Mouse (Mus musculus) midbrain, embryonic 10.5 days (tissue): ENCODE measurements around the gene Dlg2. TPM values are rescaled to one million over a fixed set of nuclear protein-coding genes. Genes with fewer than 3 reads are reported as not detected.

ENCODE experiments used
- DNase-seq: peaks from one replicate; pipeline ENCODE4 v3.0.0-alpha.2; 2017; ENCODE audit warnings: low spot score
- H3K27ac ChIP-seq: fragments of 300-500 bp; sonication (generic); replicated peaks from 2 replicates; pipeline ENCODE4 v1.5.1; 2016; ENCODE audit warnings: mild to moderate bottlenecking
- H3K27me3 ChIP-seq: fragments of 300-500 bp; sonication (generic); 2 replicates; pipeline ENCODE4 v1.6.1; 2016; ENCODE audit warnings: low read depth, mild to moderate bottlenecking; ENCODE audit not compliant: poor library complexity, severe bottlenecking
- H3K36me3 ChIP-seq: fragments of 300-500 bp; sonication (generic); 2 replicates; pipeline ENCODE4 v1.6.1; 2016; ENCODE audit warnings: mild to moderate bottlenecking, moderate library complexity
- H3K4me1 ChIP-seq: fragments of 300-500 bp; sonication (generic); 2 replicates; pipeline ENCODE4 v1.6.1; 2016
- H3K4me3 ChIP-seq: fragments of 300-500 bp; sonication (generic); 2 replicates; pipeline ENCODE4 v1.5.1; 2016; ENCODE audit warnings: mild to moderate bottlenecking, moderate library complexity
- H3K9me3 ChIP-seq: fragments of 300-500 bp; sonication (generic); replicated peaks from 2 replicates; pipeline ENCODE4 v1.6.1; 2016; ENCODE audit warnings: mild to moderate bottlenecking
- WGBS: fragments of 180-500 bp; shearing (Covaris S2); methylation state at CpG from one replicate; pipeline ENCODE4 v1.1.7; 2016; 5-methylcytosine and 5-hydroxymethylcytosine counted together
- polyA plus RNA-seq: library from polyadenylated mRNA; unstranded; fragments of >200 nt; fragmentation: Nextera tagmentation; extraction: Ambion mirVana; gene quantifications from 2 replicates; pipeline ENCODE4 v1.2.1, GENCODE M21; 2016

The Dlg2 gene
- polyA plus RNA-seq, 1 experiment from 2014 or later = 1.1 TPM

DNA sequence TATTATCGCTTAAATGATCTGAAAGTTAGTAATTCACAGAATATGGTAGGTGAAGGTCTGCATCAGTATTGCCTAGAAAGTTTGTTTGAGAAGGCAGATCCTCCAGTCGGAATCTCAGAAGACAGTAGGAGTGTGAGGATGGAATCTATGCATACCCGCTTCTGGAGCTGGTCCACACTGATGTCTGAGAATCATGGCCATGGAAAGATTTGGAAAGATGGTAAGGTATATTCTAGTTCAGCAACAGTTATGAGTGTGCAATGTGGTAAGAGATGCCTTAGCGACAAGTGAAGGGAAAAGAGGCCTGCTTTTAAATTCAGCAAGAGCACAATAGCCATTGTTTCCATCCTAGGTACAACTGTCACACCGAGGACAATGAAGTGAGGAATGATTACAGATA lies 464.3 kb downstream of the Dlg2 start:
- no peak for DNase-seq
- Histone ChIP-seq H3K4me1 (no peaks in the 10 kb centered on the region), H3K27me3 (no peaks in the 10 kb centered on the region), H3K36me3 (no peaks in the 10 kb centered on the region), H3K27ac (no peak overlapping the region), H3K4me3 (no peak overlapping the region), H3K9me3 (no peaks in the 10 kb centered on the region)
- 87% methylated on average over 5 of the region's 5 CpGs for WGBS

DNA sequence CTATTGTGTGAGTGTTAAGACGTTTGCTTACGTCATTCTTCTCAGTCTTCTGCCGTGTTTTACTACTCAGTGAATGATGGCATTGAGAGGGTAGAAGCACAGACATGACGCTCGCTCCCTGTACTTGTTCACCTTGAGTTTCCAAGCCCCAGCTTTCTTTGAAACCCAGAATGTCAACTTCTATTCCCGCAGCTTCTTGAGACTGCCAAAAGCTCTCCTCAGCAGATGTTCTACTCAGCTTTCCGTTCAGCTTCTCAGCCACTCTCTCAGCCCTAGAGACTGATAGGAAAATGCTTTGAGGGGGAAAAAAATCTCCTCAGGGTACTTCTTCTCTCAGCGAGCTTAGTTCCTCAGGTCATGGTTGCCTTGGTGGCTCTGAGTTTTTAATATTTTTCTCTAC lies 470.6 kb downstream of the Dlg2 start:
- WGBS = 85% methylated on average over 8 of the region's 8 CpGs
- no peaks in the 10 kb centered on the region for H3K9me3 ChIP-seq

DNA sequence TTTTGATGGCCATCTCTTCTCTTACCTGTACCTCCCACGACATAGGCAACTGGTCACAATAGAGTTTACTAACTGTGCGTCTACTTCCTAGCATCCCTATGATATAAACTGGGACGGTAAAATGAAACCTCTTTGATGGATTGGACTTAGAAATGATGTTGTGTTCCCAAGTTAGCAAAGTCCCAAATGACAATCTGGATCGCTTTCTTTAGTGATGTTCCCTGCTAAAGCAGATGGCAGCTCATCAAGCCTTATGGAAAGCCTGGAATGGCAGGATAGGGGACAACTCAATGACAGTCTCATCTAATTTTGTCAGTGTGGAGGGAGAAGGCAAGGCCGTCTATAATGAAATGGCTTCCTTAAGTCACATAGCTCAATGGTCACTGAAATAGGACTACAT lies 472.7 kb downstream of the Dlg2 start:
- no peaks in the 10 kb centered on the region for H3K36me3 ChIP-seq
- H3K27me3 ChIP-seq = no peaks in the 10 kb centered on the region
- no peak for DNase-seq
- H3K9me3 ChIP-seq = no peaks in the 10 kb centered on the region
- H3K27ac ChIP-seq = no peak overlapping the region
- no peak overlapping the region for H3K4me3 ChIP-seq
- WGBS = 92% methylated on average over 5 of the region's 5 CpGs
- no peaks in the 10 kb centered on the region for H3K4me1 ChIP-seq

More for the DNA sequence above, 470.6 kb downstream of the Dlg2 start:
- no peaks in the 10 kb centered on the region for H3K4me1 ChIP-seq
- no peaks in the 10 kb centered on the region for H3K27me3 ChIP-seq
- H3K4me3 ChIP-seq = no peak overlapping the region
- H3K27ac ChIP-seq = no peak overlapping the region
- H3K36me3 ChIP-seq = no peaks in the 10 kb centered on the region
- DNase-seq = no peak

DNA sequence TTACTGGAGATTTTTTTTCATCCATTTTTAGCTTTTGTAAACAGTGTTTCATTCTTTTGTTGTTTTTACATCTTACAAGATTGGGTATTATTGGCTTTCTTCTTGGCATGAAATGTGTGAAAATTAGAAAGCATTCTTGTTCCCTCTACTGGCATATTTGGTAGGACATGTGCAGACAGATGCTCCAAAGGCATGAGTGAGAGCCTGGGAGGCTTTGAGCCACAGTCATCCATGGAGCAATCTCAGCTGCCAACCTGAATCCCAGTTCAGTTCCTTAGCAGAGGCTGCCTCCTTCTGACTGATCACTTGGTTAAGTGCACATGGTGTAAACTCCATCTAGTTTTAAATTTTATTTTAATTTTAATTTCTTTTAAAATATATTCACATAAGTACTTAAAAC lies 500.8 kb downstream of the Dlg2 start:
- H3K9me3 ChIP-seq = no peaks in the 10 kb centered on the region
- no peak for DNase-seq
- H3K4me1 ChIP-seq = peaks cover 2% of the 10 kb centered on the region; the same call in 1 of the 2 replicates
- H3K4me3 ChIP-seq = no peak overlapping the region
- H3K27ac ChIP-seq = no peak overlapping the region
- no peaks in the 10 kb centered on the region for H3K27me3 ChIP-seq
- H3K36me3 ChIP-seq = no peaks in the 10 kb centered on the region

DNA sequence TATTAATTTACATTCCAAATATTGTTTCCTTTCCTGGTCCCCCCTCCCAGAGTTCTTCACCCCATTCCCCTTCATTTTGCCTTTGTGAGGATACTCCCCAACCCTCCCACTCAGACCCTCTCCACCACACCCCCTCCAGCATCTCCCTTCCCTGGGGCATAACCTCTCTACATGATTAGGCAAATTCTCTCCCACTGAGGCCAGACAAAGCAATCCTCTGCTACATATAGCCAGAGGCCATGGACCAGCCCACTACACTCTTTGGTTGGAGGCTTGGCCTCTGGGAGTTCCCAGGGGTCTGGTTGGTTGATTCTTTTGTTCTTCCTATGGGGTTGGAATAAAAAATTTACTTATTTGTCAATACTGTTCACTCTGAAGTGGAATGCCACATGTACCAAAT lies 505.6 kb downstream of the Dlg2 start:
- H3K4me3 ChIP-seq = no peak overlapping the region
- no peaks in the 10 kb centered on the region for H3K36me3 ChIP-seq
- DNase-seq = no peak

DNA sequence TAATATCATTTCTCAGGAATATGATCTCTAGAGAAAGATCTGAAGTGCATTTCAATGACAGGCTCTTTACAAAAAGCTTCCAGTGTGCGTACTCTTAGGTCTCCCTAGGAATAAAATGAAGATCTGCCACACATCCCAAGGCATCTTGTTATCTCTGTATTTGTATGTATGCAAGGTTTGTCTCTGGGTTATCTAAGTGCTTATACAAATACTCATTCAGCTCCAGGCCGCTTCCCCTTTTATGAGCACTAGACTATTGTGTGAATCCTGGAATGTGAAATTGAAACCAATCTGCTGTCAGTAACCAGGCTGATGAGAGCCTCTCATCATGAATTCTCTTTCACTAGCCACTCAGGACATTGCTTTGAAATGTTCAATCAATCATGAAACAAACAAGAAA lies 534.2 kb downstream of the Dlg2 start:
- Histone ChIP-seq H3K9me3 (no peaks in the 10 kb centered on the region), H3K27ac (no peak overlapping the region), H3K4me3 (no peak overlapping the region), H3K4me1 (no peaks in the 10 kb centered on the region), H3K27me3 (no peaks in the 10 kb centered on the region), H3K36me3 (no peaks in the 10 kb centered on the region)
- DNase-seq = no peak
- 80% methylated on average over 2 of the region's 2 CpGs for WGBS

More for the DNA sequence above, 505.6 kb downstream of the Dlg2 start:
- Histone ChIP-seq H3K27ac (no peak overlapping the region), H3K27me3 (no peaks in the 10 kb centered on the region), H3K9me3 (no peaks in the 10 kb centered on the region), H3K4me1 (peaks cover 4% of the 10 kb centered on the region; the same call in 1 of the 2 replicates)

DNA sequence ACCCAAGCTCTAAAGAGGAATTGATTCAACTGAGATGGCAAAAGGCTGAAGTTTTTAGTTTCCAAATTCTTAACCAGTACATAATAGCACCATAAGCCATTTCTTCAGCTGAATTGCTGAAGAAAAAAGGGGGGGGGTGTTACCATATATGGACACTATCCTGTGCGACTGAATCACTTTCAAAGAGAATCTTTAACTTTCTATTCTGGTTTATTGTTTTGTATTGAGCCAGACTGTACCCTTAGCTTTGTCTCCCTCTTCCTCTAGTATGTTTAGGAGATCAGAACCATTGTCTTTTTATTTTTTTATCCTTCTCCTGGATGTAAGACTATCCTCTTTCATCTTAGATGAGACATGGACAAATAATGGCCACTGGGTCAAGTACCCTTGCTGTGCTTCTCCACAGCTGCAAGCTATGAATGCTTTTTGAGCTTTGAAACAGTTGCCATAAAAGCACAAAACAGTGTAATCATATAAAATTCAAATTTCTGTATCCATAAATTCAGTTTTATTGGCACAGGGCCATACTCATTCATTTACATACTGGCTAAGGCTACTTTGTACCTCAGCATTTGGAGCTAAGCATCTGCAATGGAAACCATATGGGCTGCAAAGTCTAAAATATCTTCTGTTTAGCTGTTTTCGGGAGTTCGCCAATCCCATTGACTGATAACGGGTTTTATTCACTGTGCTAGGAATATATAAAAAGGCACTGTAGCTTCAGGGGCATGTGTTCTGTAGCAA lies 568.7 kb downstream of the Dlg2 start:
- H3K36me3 ChIP-seq = no peaks in the 10 kb centered on the region
- H3K27ac ChIP-seq = no peak overlapping the region
- no peaks in the 10 kb centered on the region for H3K27me3 ChIP-seq
- DNase-seq = no peak
- H3K9me3 ChIP-seq = no peaks in the 10 kb centered on the region
- 88% methylated on average over 4 of the region's 4 CpGs for WGBS
- H3K4me3 ChIP-seq = no peak overlapping the region
- H3K4me1 ChIP-seq = no peaks in the 10 kb centered on the region

DNA sequence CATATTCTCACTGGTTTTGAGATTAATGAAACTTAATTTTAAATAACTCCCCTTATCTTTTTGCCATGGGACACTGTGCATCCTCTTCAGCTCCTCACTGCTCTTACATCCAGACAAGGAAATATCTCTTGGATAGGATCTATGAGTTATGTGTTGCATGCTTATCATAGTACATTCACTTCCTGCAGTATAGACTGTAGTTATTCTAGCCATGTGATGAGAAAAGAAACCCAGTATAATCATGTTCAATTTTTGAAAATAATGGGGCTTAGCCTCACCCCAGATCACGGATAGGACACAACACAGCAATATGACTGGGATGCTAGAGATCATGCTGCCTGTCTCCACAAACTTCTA lies 569.2 kb downstream of the Dlg2 start:
- 88% methylated on average over 1 of the region's 1 CpGs for WGBS
- Histone ChIP-seq H3K4me3 (no peak overlapping the region), H3K27ac (no peak overlapping the region), H3K36me3 (no peaks in the 10 kb centered on the region), H3K4me1 (no peaks in the 10 kb centered on the region), H3K27me3 (no peaks in the 10 kb centered on the region), H3K9me3 (no peaks in the 10 kb centered on the region)
- no peak for DNase-seq

DNA sequence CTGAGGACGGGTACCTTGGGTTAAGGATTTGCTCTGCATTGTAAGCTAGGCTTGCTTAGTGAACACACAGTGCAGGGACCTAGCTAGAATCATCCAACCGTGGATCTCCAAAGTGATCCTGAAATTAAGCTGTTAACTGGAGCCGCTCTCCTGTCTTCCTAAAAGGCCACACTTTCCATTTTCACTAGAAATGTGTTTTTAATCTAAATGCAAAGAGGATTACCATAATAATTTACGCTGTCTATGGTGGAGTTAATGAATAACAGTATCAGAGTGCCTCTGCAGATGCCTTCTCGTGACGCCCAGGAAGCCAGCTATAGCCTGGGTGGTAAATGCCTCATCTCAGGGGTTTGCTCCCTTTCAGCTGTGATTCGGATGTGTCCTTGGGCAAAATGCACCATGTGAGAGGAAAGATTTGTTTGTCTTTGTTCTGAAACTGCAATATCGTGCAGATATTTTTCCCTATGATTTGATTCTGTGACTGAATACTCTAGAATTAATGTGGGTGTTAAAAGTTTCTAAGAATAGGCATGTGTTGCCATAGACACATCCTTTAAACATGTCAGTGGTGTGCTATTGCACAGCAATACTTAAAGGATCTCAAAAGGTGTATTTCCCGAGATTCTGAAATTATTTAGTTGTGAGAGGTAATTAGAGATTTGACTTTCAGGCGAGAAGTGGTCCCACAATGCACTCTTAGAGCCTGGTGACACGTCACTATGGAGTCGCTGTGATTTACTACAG lies 587.0 kb downstream of the Dlg2 start:
- no peak overlapping the region for H3K27ac ChIP-seq
- H3K4me3 ChIP-seq = no peak overlapping the region
- H3K4me1 ChIP-seq = peaks cover 6% of the 10 kb centered on the region
- no peaks in the 10 kb centered on the region for H3K36me3 ChIP-seq
- 63% methylated on average over 12 of the region's 12 CpGs for WGBS
- H3K27me3 ChIP-seq = no peaks in the 10 kb centered on the region
- no peak for DNase-seq
- no peaks in the 10 kb centered on the region for H3K9me3 ChIP-seq

DNA sequence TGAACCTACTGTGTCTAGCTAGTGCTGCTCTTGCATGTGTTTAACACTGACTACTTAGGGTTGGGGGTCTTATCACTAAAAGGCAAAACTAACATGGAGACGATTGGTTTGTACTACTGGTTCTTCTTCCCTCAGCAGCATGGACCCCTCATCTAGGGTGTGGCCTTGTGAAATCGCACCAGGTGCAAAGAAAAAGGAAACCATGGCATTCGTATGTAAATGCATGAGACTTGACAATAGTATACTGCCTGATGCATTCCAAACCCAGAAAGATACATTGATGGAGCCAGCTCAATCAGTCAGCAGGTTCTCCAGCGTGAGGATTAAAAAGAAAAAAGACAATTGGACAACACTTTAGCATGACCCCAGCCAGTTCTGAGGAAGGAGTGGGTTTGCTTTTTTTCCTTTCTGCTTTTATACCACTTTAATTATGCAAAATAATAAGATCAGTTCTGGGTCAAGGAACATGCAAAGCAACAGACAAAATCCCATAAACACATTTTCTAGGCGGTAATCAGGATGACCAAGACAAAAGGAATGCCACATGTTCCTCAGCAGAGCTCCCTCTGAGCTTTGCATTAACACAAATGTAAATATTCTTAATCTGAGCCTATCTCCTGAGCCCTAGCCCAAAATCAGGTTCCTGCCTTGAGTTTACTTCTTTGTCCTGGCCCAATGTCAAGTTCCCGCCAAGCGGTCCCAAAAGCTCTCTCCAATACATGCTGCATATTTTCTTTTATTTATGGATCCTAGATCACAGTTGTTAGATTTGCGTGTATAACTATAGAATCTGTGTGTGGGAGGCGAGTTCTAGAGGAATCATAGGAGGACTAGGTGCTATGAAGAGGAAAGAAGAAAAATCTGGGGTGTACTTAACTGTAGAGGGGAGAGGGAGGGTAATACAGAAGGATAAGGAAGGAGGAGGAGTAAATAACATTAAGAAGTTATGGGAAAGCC lies 595.6 kb downstream of the Dlg2 start:
- DNase-seq = no peak
- Histone ChIP-seq H3K4me1 (peaks cover 9% of the 10 kb centered on the region), H3K27ac (no peak overlapping the region), H3K4me3 (no peak overlapping the region), H3K36me3 (no peaks in the 10 kb centered on the region), H3K9me3 (no peaks in the 10 kb centered on the region), H3K27me3 (no peaks in the 10 kb centered on the region)
- WGBS = 50% methylated on average over 9 of the region's 9 CpGs

DNA sequence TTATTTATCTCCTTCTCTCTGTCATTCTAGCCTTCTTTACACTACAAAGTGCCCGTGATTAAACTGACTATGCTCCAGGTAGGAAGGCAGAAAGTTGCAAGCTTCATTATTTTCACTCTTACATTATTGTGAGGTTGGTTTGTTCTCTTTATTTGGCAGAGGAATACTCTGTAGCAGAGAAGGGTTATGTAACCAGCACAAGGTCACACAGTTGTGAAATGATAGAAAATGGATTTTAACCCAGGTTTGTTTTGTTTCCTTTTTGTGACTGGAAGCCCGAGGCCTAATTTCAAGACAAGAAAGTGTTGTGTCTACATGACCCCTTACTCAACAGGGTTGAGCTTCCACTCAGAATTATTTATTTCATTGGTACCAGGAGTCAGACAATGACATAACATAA lies 609.6 kb downstream of the Dlg2 start:
- H3K4me1 ChIP-seq = peaks cover 6% of the 10 kb centered on the region
- no peaks in the 10 kb centered on the region for H3K36me3 ChIP-seq
- no peaks in the 10 kb centered on the region for H3K9me3 ChIP-seq
- WGBS = 84% methylated on average over 2 of the region's 2 CpGs
- H3K27ac ChIP-seq = no peak overlapping the region
- H3K27me3 ChIP-seq = peaks cover 21% of the 10 kb centered on the region
- no peak overlapping the region for H3K4me3 ChIP-seq
- DNase-seq = no peak

DNA sequence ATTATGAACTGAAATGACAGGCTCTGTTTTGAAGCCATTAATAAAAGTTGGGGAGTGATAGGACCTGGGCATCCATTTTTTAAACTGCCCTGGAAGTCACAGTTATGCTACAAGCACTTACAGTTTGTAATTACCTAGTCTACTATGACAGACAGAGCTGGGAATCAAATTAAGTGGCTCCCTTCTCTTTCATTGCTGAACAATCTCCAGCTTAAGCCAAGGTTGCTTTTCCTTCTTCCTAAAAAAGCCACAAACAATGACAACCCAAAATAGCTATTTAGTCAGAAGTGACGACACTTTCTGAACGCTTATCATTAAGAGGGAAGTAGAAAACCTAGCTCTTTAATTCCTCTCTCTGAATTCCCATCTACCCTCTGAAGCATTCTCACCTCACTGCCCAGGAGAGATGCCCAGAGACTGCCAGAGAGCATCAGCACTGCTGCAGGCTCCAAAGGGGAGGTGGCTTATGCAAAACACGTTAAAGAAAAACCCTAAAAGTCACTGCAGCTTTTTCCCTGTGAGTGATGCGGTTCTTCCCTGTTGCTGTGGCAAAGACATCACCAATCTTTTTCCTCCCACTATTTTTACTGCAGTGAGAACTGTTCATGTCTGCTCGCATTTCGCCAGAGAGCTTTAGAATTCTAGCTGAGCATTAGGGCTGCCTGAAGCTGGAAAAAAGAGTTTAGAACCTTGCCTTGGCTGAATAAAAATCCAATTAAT lies 612.9 kb downstream of the Dlg2 start:
- peaks cover 34% of the 10 kb centered on the region for H3K27me3 ChIP-seq
- H3K4me3 ChIP-seq = no peak overlapping the region
- no peaks in the 10 kb centered on the region for H3K36me3 ChIP-seq
- H3K9me3 ChIP-seq = no peaks in the 10 kb centered on the region
- peaks cover 16% of the 10 kb centered on the region for H3K4me1 ChIP-seq
- no peak for DNase-seq
- no peak overlapping the region for H3K27ac ChIP-seq
- WGBS = 40% methylated on average over 6 of the region's 6 CpGs
